In genomic region chr12:80734526-80735470, GRCm38 (mm10) we compare ENCODE assay signal across 28 mouse cellular contexts. TPM values are rescaled to one million over a fixed set of nuclear protein-coding genes. Genes with fewer than 3 reads are reported as not detected.
DNase-seq lines count a peak whose midpoint lies in the region; ATAC-seq and TF ChIP-seq lines count a peak whose summit lies in the region.
"Had no signal": no experiment of that assay in that cellular context is flagged by ENCODE, and none has a peak within 500 bp of the region (broad histone marks: within the 10 kb centered on the region; RNA-seq: fewer than 3 reads in every experiment).

No protein-coding gene starts in this region.

- no peaks in the 10 kb centered on the region for H3K9me3 ChIP-seq in forebrain, embryonic 14.5 days (replicated peaks; ENCODE audit: control insufficient read depth, low read length)
- H3K9me3 ChIP-seq in forebrain, embryonic 12.5 days: no peaks in the 10 kb centered on the region
- H3K9me3 ChIP-seq: G1E; heart, embryonic 15.5 days; midbrain, embryonic 12.5 days; neural tube, embryonic 13.5 days had no signal

- no peak overlapping the region for H3K4me3 ChIP-seq in forebrain, embryonic 14.5 days (ENCODE audit: low read depth, low read length)
- H3K4me3 ChIP-seq in forebrain, embryonic 12.5 days (replicated peaks): no peak overlapping the region
- H3K4me3 ChIP-seq in thymus, adult 2 months (ENCODE audit: control insufficient read depth, insufficient read depth, low read length): no peak overlapping the region
- H3K4me3 ChIP-seq: gastrocnemius, adult 2 months; heart, embryonic 15.5 days; midbrain, embryonic 12.5 days; myocyte; neural tube, embryonic 13.5 days had no signal

- no peaks in the 10 kb centered on the region for H3K36me3 ChIP-seq in forebrain, embryonic 14.5 days (ENCODE audit: control insufficient read depth, insufficient read depth, low read length)
- H3K36me3 ChIP-seq in forebrain, embryonic 12.5 days (replicated peaks): no peaks in the 10 kb centered on the region
- H3K36me3 ChIP-seq in thymus, adult 2 months (ENCODE audit: control insufficient read depth, insufficient read depth, low read length): no peaks in the 10 kb centered on the region
- H3K36me3 ChIP-seq: G1E; heart, embryonic 15.5 days; midbrain, embryonic 12.5 days; neural tube, embryonic 13.5 days had no signal

- WGBS in forebrain, embryonic 14.5 days: 68% methylated on average over 13 of the region's 13 CpGs
- 66% methylated on average over 13 of the region's 13 CpGs for WGBS in forebrain, embryonic 12.5 days
- 92% methylated on average over 13 of the region's 13 CpGs for WGBS in thymus, adult 2 months

- TF ChIP-seq POLR2A in thymus, adult 2 months (IDR thresholded peaks at IDR 0.05; ENCODE audit: control insufficient read depth, extremely low read depth, insufficient read depth, low read length, poor library complexity): no peak

- no peak for DNase-seq in forebrain, embryonic 14.5 days (ENCODE audit: low spot score)
- DNase-seq in layer of hippocampus, postnatal 10 days (ENCODE audit: low spot score in 2 of 2): peak; percentile 22 to 34
- DNase-seq in layer of hippocampus, adult 9-10 months (ENCODE audit: low spot score): no peak
- peak; percentile 48 for DNase-seq in thymus, adult 2 months
- no peak for DNase-seq in thymus, postnatal 0 days (ENCODE audit: low spot score)
- DNase-seq in thymus, postnatal 4 days: peak; percentile 70
- no peak for DNase-seq in kidney, postnatal 14 days
- DNase-seq: adrenal gland, adult 8-10 months; cerebellum, adult 8-10 months; gastrocnemius, adult 2 months; heart, postnatal 4 days; kidney, adult 2 months; retina, postnatal 1 day; right cerebral cortex, postnatal 25 days; spleen, adult 18-20 months had no signal

- no peak for TF ChIP-seq CTCF in thymus, adult 2 months (IDR thresholded peaks at IDR 0.05; ENCODE audit: borderline replicate concordance, control insufficient read depth, extremely low read depth, insufficient read depth, low read length, poor library complexity)

- no peak for ATAC-seq in forebrain, embryonic 14.5 days
- ATAC-seq in forebrain, embryonic 12.5 days (ENCODE audit: low FRiP score): no peak
- ATAC-seq: activated CD4-positive, CD25-positive, alpha-beta regulatory T cell, adult 4 months; CD4-positive, CD25-positive, alpha-beta regulatory T cell, adult 4 months; inflammation-experienced regulatory T-cells, adult 6 months; lung, postnatal 0 days had no signal

- no peaks in the 10 kb centered on the region for H3K27me3 ChIP-seq in forebrain, embryonic 14.5 days (replicated peaks; ENCODE audit: control insufficient read depth, insufficient read depth, low read length)
- no peaks in the 10 kb centered on the region for H3K27me3 ChIP-seq in forebrain, embryonic 12.5 days
- H3K27me3 ChIP-seq in thymus, adult 2 months (ENCODE audit: control insufficient read depth, insufficient read depth, low read length): no peaks in the 10 kb centered on the region
- H3K27me3 ChIP-seq: midbrain, embryonic 12.5 days; neural tube, embryonic 13.5 days had no signal

- 0 out of 2 replicates have a peak overlapping the region, but pooled peaks have one; percentile 7 for H3K9ac ChIP-seq in forebrain, embryonic 14.5 days (ENCODE audit: low read length)
- no peak overlapping the region for H3K9ac ChIP-seq in forebrain, embryonic 12.5 days
- H3K9ac ChIP-seq: heart, embryonic 15.5 days; midbrain, embryonic 12.5 days; neural tube, embryonic 13.5 days had no signal

- H3K27ac ChIP-seq in forebrain, embryonic 14.5 days (ENCODE audit: low read depth, low read length): no peak overlapping the region
- no peak overlapping the region; the same call in 1 of the 2 replicates for H3K27ac ChIP-seq in forebrain, embryonic 12.5 days
- no peak overlapping the region for H3K27ac ChIP-seq in thymus, adult 2 months (ENCODE audit: control insufficient read depth, insufficient read depth, low read length)
- H3K27ac ChIP-seq: gastrocnemius, adult 2 months; heart, embryonic 15.5 days; kidney, postnatal 0 days; macrophage had no signal

- H3K4me2 ChIP-seq in forebrain, embryonic 14.5 days (ENCODE audit: low read length): no peak overlapping the region
- H3K4me2 ChIP-seq in forebrain, embryonic 12.5 days: no peak overlapping the region
- H3K4me2 ChIP-seq: heart, embryonic 15.5 days; midbrain, embryonic 12.5 days; neural tube, embryonic 13.5 days had no signal

- peaks cover 18% of the 10 kb centered on the region for H3K4me1 ChIP-seq in forebrain, embryonic 14.5 days (ENCODE audit: control insufficient read depth, insufficient read depth, low read length)
- peaks cover 21% of the 10 kb centered on the region for H3K4me1 ChIP-seq in forebrain, embryonic 12.5 days
- peaks cover 12% of the 10 kb centered on the region for H3K4me1 ChIP-seq in thymus, adult 2 months (replicated peaks; ENCODE audit: control insufficient read depth, insufficient read depth, low read length)

RNA-seq across cellular contexts. Expression of gene Ccdc177, which starts 25.7 kb away (rescaled TPM):
- polyA plus RNA-seq in forebrain, embryonic 14.5 days (2014; fragmentation: Nextera tagmentation; extraction: Ambion mirVana): 6.3 and 6.7 TPM in 2 replicates
- polyA plus RNA-seq in forebrain, embryonic 12.5 days (2016; fragmentation: Nextera tagmentation; extraction: Ambion mirVana): 6.2 and 7.8 TPM in 2 replicates
- total RNA-seq in layer of hippocampus, postnatal 10 days (2021): 10 to 100 TPM; 18.1 to 19.0 TPM
- not detected in 2 replicates for polyA plus RNA-seq in thymus, adult 2 months (2012; rRNA removed)
- 0.03 TPM in 1 of 2 replicates, not detected in the other for polyA plus RNA-seq in thymus, postnatal 0 days (2015; fragmentation: Nextera tagmentation; extraction: Ambion mirVana)
- total RNA-seq: gastrocnemius, adult 2 months had no signal
- polyA plus RNA-seq: activated CD4-positive, CD25-positive, alpha-beta regulatory T cell, adult 4 months; CD4-positive, CD25-positive, alpha-beta regulatory T cell, adult 4 months; G1E; heart, embryonic 15.5 days; inflammation-experienced regulatory T-cells, adult 6 months; kidney, adult 2 months; liver, embryonic 16.5 days; macrophage; myocyte had no signal

RNA-seq across cellular contexts. Expression of gene Plekhd1, which starts 42.4 kb away (rescaled TPM):
- polyA plus RNA-seq in forebrain, embryonic 14.5 days (2014; fragmentation: Nextera tagmentation; extraction: Ambion mirVana): 0.15 and 0.38 TPM in 2 replicates
- 0.40 and 0.65 TPM in 2 replicates for polyA plus RNA-seq in forebrain, embryonic 12.5 days (2016; fragmentation: Nextera tagmentation; extraction: Ambion mirVana)
- total RNA-seq in layer of hippocampus, postnatal 10 days (2021): 1 to 10 TPM; 6.8 to 7.4 TPM
- polyA plus RNA-seq in thymus, adult 2 months (2012; rRNA removed): 0.18 and 0.20 TPM in 2 replicates
- polyA plus RNA-seq in thymus, postnatal 0 days (2015; fragmentation: Nextera tagmentation; extraction: Ambion mirVana): 0.08 and 0.16 TPM in 2 replicates
- polyA plus RNA-seq: G1E, macrophage, myocyte had no signal

RNA-seq across cellular contexts. Expression of gene Susd6, which starts 55.5 kb away (rescaled TPM):
- polyA plus RNA-seq in forebrain, embryonic 14.5 days (2014; fragmentation: Nextera tagmentation; extraction: Ambion mirVana): 11.7 and 13.4 TPM in 2 replicates
- 19.5 and 21.2 TPM in 2 replicates for polyA plus RNA-seq in forebrain, embryonic 12.5 days (2016; fragmentation: Nextera tagmentation; extraction: Ambion mirVana)
- total RNA-seq in layer of hippocampus, postnatal 10 days (2021): 10 to 100 TPM; 36.3 to 36.5 TPM
- 81.3 and 81.8 TPM in 2 replicates for polyA plus RNA-seq in thymus, adult 2 months (2012; rRNA removed)
- polyA plus RNA-seq in thymus, postnatal 0 days (2015; fragmentation: Nextera tagmentation; extraction: Ambion mirVana): 21.0 and 21.1 TPM in 2 replicates

Comparison
In these comparisons a context has a peak if more than half of its experiments do, and no peak if none do; other contexts are left out.
1. DNase-seq: peak in layer of hippocampus, postnatal 10 days (2 of 2), thymus, adult 2 months (single experiment) and thymus, postnatal 4 days (single experiment); none in forebrain, embryonic 14.5 days (single experiment), layer of hippocampus, adult 9-10 months (single experiment), thymus, postnatal 0 days (single experiment) and kidney, postnatal 14 days (single experiment).